Mouse (Mus musculus) gastrocnemius, postnatal 10 days (tissue): ENCODE data around the gene Rftn1. TPM values are rescaled to one million over a fixed set of nuclear protein-coding genes. Genes with fewer than 3 reads are reported as not detected.

Source experiments
- DNase-seq: peaks from one replicate; pipeline ENCODE4 v3.0.0; 2021; ENCODE audit warnings: mixed read lengths
- total RNA-seq, 2 experiments: library from RNA; stranded (reverse); gene quantifications; 2 replicates each; pipeline ENCODE4 v1.2.3; 2021

The Rftn1 gene
- total RNA-seq, 2 experiments from 2014 or later, result 57.9 to 62.0 TPM

- DNase-seq, result no peak
These were observed 169.1 kb downstream of the Rftn1 start for GRCm38 (mm10) chr17:50021400-50021799.

GRCm38 (mm10) chr17:50020211-50021001, 170.1 kb downstream of the Rftn1 start:
- no peak for DNase-seq

- DNase-seq, result no peak
These were observed 170.7 kb downstream of the Rftn1 start for GRCm38 (mm10) chr17:50019819-50020210.

GRCm38 (mm10) chr17:50019090-50019489, 171.4 kb downstream of the Rftn1 start:
- DNase-seq, result no peak

GRCm38 (mm10) chr17:50014708-50015107, 175.8 kb downstream of the Rftn1 start:
- DNase-seq, result no peak

- DNase-seq, result no peak
These were observed 176.6 kb downstream of the Rftn1 start for GRCm38 (mm10) chr17:50013848-50014247.

GRCm38 (mm10) chr17:50010096-50010495, 180.4 kb downstream of the Rftn1 start:
- no peak for DNase-seq

GRCm38 (mm10) chr17:50006721-50007351, 183.6 kb downstream of the Rftn1 start:
- DNase-seq, result no peak

- no peak for DNase-seq
These were observed 184.1 kb downstream of the Rftn1 start for GRCm38 (mm10) chr17:50006338-50006720.

- DNase-seq, result no peak
These were observed 187.3 kb downstream of the Rftn1 start for GRCm38 (mm10) chr17:50003156-50003555.

GRCm38 (mm10) chr17:50002171-50002570, 188.3 kb downstream of the Rftn1 start:
- DNase-seq, result no peak

GRCm38 (mm10) chr17:50001754-50002153, 188.7 kb downstream of the Rftn1 start:
- no peak for DNase-seq

GRCm38 (mm10) chr17:50000580-50000979, 189.9 kb downstream of the Rftn1 start:
- no peak for DNase-seq

GRCm38 (mm10) chr17:49996626-49997152, 193.8 kb downstream of the Rftn1 start:
- DNase-seq, result no peak

- no peak for DNase-seq
These were observed 194.4 kb downstream of the Rftn1 start for GRCm38 (mm10) chr17:49996097-49996496.

- DNase-seq, result no peak
These were observed 195.2 kb downstream of the Rftn1 start for GRCm38 (mm10) chr17:49995226-49995625.

- no peak for DNase-seq
These were observed 196.8 kb downstream of the Rftn1 start for GRCm38 (mm10) chr17:49993631-49994030.

- DNase-seq, result no peak
These were observed 197.6 kb downstream of the Rftn1 start for GRCm38 (mm10) chr17:49992625-49993603.

- no peak for DNase-seq
These were observed 200.9 kb downstream of the Rftn1 start for GRCm38 (mm10) chr17:49989583-49989982.

GRCm38 (mm10) chr17:49987095-49987494, 203.4 kb downstream of the Rftn1 start:
- no peak for DNase-seq

GRCm38 (mm10) chr17:49983478-49983877, 207.0 kb downstream of the Rftn1 start:
- DNase-seq, result no peak
